Mouse (Mus musculus) embryo, embryonic 9.5 days (tissue): ENCODE results near the gene Steap3.

ENCODE experiments used
- DNase-seq: peaks from one replicate; pipeline ENCODE4 v3.0.0-alpha.2; 2017; ENCODE audit errors: extremely low spot score

Steap3 gene

DNA sequence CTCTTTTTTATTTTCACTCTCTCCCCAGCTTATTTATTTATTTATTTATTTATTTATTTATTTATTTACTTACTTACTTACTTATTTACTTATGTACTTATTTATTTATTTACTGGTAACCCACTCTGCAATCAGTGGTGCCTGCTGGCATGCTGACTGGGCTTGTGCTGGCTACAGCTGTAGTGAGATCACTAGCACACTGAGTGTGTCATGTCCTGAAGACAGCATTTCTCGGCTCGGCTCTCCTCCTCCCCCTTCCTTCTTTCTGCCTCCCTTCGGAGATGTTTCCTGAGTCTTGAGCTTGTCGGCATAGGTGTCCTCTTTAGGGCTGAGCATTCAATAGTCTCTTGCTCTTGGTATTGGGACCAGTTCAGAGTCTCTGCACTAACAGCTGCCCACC is 73.6 kb downstream of the Steap3 start:
- DNase-seq, result no peak

DNA sequence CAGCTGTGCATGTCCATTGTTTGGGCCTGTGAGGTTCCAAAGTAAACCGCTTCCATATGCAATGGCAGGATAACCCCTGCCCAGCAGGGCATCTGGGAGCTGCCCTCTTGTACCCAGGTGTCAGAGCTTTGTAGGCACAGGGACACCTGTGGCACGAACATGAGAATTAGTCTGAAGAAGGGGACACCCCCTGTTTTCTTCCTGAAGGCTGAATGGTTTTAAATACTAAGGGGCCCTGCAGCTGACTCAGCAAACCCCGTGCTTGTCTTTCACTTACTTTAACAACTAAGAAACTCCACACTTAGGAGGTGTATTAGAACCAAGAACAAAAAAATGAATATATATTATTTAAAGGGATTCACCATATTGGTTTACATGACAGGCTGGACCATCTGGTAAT is 74.4 kb downstream of the Steap3 start:
- DNase-seq, result no peak

GRCm38 (mm10) chr1:120197189-120197588 is 75.3 kb downstream of the Steap3 start:
- peak; percentile 74 for DNase-seq

DNA sequence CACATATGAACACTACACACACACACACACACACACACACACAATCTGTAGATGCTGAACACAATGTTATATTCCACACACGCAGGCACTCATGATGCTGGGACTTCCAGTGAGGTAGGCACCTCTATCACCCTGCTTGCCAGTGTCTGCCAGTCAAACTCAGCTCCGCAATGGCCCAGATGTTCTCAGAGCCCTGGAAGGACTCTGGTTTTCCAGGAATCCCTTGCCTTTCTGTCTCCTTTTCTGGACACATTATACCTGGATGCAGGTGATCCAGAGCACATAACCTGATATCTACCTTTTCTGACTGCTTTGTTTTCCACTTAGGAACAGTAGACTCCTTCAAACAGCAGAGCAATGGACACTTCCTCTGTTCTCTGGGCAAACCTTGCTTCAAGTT is 75.8 kb downstream of the Steap3 start:
- DNase-seq, result no peak

DNA sequence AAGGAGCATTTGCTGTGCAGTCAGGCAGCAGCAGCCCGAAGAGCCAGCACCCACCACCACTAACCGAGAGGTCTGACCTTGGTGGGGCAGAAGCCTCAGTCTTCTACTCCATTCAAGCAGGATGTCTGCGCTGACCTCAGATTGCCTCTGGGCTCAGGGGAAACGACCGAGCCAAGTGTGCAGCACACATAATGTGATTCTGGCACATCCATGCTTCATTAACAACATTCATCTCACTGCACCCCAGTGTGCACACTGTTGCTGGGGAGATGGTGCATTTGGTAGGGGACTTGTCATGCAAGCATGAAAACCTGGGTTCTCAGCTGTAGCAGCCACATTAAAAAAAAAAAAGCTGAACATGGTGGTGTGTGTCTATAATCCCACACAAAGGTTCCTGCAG is 76.6 kb downstream of the Steap3 start:
- no peak for DNase-seq

DNA sequence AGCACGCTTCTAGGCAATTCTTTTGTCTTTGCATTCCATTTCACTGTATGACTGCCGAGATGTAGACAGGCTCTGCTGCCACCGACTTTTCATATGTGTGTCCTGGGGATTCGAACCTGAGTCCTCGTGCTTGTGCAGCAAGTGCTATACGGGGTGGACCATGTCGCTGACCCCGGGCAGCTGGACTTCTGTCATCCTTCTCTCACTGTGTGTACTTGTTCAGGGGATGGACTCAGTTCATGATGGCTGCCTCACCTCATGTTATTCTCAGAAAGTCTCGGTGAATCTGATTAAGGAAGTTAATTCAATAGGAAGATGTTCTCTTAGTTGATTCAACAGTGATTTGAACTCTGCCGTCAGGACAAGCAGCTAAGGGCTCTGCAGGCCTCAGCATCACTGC is 78.9 kb downstream of the Steap3 start:
- DNase-seq, result no peak

DNA sequence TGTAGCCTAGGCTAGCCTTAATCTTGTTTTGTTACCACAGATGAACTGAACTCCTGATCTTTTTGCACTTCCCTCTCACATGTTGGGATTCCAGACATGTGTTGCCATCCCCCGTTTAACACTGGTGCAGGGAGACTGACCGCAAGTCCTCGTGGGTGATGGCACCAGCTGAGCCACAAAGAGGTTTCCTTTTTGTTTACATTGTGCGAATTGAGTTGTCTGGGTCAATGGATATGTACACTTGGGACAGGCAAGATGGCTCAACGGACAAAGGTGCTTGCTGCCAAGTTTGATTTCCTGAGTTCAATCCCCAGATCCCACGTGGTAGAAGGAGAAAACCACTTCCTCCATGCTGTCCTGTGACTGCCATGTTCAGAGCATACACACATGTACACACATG is 80.2 kb downstream of the Steap3 start:
- DNase-seq, result no peak

- no peak for DNase-seq
These were observed 81.6 kb downstream of the Steap3 start for GRCm38 (mm10) chr1:120190946-120191345.

DNA sequence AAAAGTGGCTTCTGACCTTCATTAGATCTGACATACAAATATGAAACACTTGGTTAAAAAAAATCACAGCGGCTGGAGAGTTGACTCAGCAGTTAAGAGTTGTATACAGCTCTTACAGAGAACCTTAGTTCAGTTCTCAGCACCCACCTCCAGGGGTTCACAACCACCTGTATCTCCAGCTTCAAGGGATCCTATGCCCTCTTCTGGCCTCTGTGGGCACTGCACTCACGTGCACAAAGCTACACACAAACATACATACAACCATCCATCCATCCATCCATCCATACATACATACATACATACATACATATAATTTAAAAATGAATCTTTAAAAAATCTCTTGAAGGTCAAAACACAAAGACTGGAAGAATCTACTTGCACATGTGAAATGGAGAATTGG is 82.2 kb downstream of the Steap3 start:
- no peak for DNase-seq

DNA sequence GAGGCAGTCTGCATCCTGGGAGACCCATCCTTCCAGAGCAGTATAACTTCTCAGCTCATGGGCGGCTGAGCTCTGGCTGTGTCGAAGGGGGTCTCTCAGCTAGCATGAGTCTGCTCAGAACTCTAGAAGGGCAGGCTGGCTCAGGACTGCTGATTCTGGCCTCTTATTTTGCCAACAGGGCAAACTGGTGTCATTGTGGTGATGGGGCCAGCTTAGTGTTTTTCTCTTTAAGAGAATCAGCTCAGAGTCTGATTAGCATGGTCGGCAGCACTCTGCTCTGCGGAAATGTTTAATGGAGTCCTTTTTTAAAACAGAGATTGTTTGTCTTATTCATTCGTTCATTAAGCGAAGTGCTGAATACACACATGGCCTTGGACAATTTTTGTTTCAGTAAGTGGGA is 83.3 kb downstream of the Steap3 start:
- DNase-seq, result no peak

DNA sequence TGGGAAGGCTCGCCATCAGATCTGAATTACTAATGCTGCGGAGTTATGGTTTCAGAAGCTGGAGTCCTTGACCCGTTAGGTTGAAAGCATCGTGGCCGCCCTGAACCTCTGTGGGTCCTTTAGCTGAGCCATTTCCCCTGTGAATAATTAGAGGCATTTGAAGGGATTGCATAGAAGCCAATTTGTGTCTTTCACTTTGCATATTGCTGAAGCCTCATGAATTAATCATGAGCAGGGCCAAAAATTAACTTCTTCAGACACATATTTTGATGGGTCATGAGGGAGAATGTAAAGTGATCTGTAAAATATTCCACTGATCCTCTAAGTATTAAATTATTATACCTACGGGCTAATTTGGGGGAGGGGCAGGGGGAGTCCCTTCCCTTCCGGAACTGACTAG is 85.4 kb downstream of the Steap3 start:
- DNase-seq, result no peak

- DNase-seq, result no peak
These were observed 85.8 kb downstream of the Steap3 start for GRCm38 (mm10) chr1:120186655-120187054.

GRCm38 (mm10) chr1:120186204-120186603 is 86.3 kb downstream of the Steap3 start:
- no peak for DNase-seq

- no peak for DNase-seq
These were observed 95.4 kb downstream of the Steap3 start for GRCm38 (mm10) chr1:120177141-120177540.

- no peak for DNase-seq
These were observed 96.2 kb downstream of the Steap3 start for GRCm38 (mm10) chr1:120176313-120176712.

DNA sequence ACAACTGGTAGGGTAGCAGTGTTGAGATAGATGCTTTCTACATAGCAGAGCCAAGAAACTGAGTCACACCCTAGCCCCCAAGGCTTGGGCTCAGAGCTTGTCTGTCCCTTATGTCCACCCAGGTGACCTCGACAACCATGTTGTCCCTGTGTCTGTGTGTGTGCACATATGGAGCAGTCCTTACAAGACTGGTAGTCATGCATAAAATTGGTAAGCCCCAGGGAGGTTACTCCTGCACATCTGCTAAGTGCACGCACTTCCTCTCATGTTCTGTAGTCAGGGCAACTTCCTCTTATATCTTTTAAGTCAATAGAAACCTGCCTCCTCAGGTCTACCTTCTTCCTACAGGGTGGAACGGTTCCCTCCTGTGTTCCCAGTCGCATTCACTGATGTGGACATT is 97.5 kb downstream of the Steap3 start:
- no peak for DNase-seq

DNA sequence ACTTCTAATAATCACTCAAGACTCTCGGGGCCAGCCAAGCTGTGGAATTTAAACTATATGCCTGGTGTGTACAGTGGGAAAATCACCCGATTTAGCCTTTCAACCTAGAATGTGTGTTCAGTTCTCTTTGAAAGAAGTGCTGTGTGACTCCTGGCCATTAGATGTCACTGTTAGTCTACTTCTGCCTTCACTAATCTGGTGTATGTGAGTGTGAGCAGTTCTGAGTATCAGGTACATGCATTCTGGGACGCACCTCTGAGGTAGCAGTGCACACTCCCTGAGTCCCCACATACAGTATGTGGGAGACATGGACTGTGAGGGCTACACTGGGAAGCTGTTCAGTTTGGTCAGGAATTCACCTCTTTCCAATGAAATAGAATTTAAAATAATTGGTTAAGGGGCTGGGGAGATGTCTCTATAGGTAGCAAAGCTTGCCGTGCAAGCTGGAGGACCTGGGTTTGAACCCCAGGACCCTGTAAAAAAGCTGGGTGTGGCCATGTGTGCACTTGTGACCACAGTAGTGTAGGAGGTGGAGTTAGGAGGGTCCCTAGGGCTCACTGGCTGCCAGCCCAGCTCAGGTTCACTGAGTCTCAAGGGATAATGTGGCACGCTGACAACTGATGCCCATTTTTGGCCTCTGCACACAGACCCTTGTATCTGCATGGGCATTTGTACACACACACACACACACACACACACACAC is 100.5 kb downstream of the Steap3 start:
- peak; percentile 17 for DNase-seq

DNA sequence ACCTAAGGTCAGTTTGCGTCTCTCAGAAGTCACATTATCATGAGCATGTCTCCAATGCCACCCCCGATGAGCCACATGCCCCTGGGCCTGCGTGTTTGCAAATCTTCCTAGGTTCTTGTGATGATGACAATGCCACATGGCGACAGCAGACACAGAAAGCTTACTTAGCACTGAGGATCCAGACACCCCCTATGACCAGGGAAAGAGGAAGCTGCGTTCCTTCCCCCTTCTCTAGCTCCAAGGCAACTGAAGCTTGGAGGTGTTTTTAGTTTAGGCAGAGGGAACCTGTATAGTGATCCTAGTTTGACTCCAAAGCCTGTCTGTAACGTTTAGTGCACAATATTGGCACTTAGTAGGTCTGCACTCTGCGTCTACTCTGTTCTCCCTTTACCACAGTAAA is 102.2 kb downstream of the Steap3 start:
- DNase-seq, result no peak

GRCm38 (mm10) chr1:120168674-120169073 is 103.8 kb downstream of the Steap3 start:
- no peak for DNase-seq

- DNase-seq, result no peak
These were observed 104.5 kb downstream of the Steap3 start for GRCm38 (mm10) chr1:120168016-120168415.

GRCm38 (mm10) chr1:120162616-120163015 is 109.9 kb downstream of the Steap3 start:
- DNase-seq, result no peak

GRCm38 (mm10) chr1:120161502-120161901 is 111.0 kb downstream of the Steap3 start:
- no peak for DNase-seq

DNA sequence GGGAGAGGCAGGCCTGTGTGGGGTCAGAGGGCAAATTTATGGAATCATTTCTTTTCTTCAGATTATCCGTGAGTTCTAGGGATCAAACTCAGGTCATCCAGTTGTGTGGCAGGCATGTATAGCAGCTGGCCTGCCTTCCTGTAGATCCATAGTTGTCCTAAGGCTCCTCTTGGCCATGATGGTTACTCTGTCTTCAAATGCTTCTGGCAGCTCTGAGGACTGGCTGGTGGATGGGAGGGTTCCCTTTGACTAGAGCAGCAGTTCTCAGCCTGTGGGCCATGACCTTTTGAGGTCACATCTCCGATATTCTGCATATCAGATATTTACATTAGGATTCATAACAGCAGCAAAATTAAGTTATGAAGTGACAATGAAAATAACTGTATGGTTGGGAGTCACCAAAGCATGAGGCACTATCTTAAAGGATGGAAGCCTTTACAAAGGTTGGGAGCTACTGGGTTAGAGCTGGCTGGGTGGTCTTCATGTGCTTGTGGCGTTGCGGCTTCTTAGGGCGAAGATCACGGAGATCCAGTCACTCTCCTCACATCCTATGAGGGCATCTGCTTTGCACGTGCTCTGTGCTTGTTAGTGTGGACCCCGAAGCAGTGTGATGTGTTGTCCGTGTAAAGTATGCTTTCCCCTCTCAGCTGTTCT is 113.9 kb downstream of the Steap3 start:
- DNase-seq, result no peak

DNA sequence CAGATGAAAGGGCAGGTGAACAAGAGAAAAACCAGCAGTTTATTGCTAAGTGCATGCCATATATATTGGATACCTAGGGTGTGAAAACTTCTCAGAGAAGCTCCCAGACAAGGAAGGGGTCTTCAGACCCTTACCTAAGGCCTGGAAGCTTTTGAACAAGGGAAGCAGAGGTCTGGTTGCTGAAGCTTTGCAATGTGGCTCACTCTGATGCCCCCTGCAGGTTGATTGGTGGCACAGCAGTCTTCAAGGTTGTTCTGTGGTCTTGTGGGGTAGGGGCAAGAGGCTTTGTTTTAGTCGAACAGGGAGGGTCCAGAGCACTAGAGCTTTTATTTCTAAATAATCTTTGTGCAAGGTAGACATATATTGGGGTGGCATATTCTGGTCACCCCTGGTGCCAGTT is 117.2 kb downstream of the Steap3 start:
- peak; percentile 50 for DNase-seq
